Mouse (Mus musculus): Measurements from ENCODE around the gene Rbp7.

Gene Rbp7

GRCm38 (mm10) chr4:149409759-149410158 is 45.0 kb downstream of the Rbp7 start:
- no peak for DNase-seq (ENCODE audit: extremely low spot score, low read depth, low spot score)

- DNase-seq (ENCODE audit: extremely low spot score, low read depth, low spot score): no peak
Measured at GRCm38 (mm10) chr4:149408331-149408730, 46.4 kb downstream of the Rbp7 start.

GRCm38 (mm10) chr4:149407461-149407860 is 47.3 kb downstream of the Rbp7 start:
- DNase-seq (ENCODE audit: extremely low spot score, low read depth, low spot score): no peak

- DNase-seq (ENCODE audit: extremely low spot score, low read depth, low spot score): no peak
Measured at GRCm38 (mm10) chr4:149405713-149406443, 48.9 kb downstream of the Rbp7 start.

GRCm38 (mm10) chr4:149404640-149405465 is 49.9 kb downstream of the Rbp7 start:
- no peak for DNase-seq (ENCODE audit: extremely low spot score, low read depth, low spot score)

GRCm38 (mm10) chr4:149403037-149403436 is 51.7 kb downstream of the Rbp7 start:
- no peak for DNase-seq (ENCODE audit: extremely low spot score, low read depth, low spot score)

- no peak for DNase-seq (ENCODE audit: extremely low spot score, low read depth, low spot score)
Measured at GRCm38 (mm10) chr4:149401591-149401982, 53.2 kb downstream of the Rbp7 start.

- no peak for DNase-seq (ENCODE audit: extremely low spot score, low read depth, low spot score)
Measured at GRCm38 (mm10) chr4:149400878-149401590, 53.7 kb downstream of the Rbp7 start.

Data from hindlimb bud, embryonic 11.5 days (tissue).